Mouse (Mus musculus) right cerebral cortex, postnatal 4 days (tissue): ENCODE results near the gene Prr36.
A peak's percentile ranks its signal among the peaks of the same experiment; 100 is the strongest.

Experiments
- DNase-seq: peaks from one replicate; pipeline ENCODE4 v3.0.0-alpha.2; 2022

Prr36 gene

DNA sequence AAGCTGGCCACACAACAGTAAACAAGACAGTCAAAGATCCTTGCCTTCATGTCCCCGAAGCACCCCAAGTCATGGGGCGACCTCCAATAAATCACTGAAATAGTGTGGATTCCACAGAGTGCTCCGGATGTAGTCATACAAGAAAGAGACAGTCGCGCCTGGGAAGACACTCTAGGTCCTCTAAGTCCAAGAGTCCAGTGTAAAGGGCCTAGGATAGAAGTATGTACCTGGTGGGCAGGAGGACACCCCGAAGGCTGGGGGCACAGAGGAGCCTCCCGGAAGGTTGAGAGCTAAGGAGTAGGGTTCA lies 23.7 kb downstream of the Prr36 start:
- no peak for DNase-seq

- peak; percentile 97 for DNase-seq
Measured at GRCm38 (mm10) chr8:4192807-4193587, 24.3 kb downstream of the Prr36 start.

DNA sequence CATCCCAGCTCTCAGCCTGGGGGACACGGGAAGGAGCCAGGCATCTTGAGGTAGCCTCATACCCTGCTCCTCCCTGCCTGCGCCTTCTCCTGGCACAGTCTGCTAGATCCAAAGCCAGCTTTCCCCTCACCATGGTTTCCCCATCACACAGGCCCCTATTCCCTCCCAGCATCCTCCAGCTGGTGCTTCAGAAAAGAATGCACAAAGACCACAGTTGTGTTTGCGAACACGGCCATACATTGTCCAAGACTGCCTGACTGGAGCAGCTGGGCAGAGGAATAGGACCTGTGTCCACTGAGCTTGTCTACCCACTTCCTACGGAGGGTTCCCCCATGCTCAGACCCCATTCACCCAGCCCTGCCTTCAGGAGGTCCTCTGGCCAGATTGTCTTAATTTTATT lies 25.0 kb downstream of the Prr36 start:
- peak; percentile 33 for DNase-seq

DNA sequence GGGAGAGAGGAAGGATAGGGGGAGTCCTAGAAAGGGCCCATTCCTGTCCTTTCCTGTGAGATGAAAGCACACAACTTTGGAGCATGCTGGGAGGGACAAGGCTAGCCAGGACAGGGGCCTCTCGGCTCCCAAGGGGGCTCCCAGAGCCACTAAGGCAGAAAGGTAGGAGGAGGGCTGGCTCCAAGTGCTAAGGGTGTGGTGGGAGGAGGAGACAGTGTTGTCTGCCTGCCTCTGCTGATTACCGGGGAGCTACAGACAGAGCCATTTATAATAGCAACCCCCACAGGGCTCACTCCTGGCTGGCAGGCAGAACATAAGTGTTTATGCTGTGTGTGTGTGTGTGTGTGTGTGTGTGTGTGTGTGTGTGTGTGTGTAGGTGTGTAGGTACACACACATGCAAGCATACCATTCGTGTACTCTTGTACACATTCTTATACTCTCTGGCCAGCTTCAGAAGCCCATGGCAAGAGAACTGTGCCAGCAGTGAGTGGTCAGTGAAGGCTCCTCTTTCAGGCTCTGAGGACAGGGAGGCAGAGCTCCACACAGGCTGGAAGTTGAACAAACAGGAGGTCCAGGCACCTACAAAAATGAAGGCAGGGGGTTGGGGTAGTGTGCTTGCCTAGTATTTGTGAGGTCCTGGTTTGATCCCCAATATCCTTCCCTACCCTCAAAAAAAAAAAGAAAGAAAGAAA lies 28.1 kb downstream of the Prr36 start:
- no peak for DNase-seq

DNA sequence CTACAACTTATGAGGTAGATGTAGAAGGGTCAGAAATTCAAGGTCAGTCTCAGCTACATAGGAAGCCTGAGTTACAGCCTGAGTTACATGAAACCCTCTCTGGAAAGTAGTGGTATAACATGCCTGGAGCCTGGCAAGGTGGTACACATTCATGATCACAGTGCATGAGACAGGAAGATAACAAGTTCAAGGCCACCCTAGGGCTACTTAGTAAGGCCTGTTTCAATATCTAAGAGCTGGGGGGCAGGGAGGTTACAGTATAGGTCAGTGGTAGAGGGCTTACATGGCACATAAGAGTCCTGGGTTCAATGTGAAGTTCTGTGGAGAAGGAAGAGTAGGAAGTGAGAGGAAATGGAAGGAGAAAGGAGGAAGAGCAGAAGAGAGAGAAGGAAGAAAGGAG lies 28.7 kb downstream of the Prr36 start:
- DNase-seq, result no peak

DNA sequence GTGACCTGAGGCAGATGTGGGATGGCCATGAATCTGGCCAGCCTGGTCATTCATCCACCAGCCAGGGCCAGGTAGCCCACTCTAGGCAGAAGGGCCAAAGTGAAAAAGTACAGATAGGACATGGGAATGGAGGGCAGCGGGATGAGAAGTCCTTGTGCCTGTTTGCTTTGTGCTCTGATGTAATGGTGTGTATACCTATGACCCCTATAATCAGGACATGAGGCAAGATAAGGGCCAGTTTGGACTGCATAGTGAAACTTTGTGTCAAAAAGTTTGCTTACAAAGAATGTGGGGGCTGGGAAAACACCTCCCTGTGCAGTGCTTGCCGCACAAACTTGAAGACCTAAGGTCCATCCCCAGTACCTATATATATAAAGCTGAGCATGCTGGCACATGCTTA lies 31.1 kb downstream of the Prr36 start:
- no peak for DNase-seq

DNA sequence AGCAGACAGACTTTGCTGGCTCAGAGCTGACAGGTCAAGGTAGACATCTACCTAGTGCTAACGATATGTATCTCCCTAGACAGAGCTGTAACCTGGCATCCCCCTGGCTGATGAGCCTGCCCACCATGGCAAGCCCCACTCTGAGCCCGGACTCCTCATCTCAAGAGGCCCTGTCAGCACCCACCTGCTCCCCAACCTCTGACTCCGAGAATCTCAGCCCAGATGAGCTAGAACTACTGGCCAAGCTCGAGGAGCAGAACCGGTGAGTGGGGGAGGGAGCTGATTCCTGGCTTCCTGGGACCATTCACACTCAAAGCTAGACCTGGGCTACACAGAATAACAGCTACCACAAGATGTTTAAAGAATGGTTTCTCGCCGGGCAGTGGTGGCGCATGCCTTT lies 33.9 kb downstream of the Prr36 start:
- no peak for DNase-seq

- DNase-seq, result no peak
Measured at GRCm38 (mm10) chr8:4174018-4174417, 43.2 kb downstream of the Prr36 start.

- no peak for DNase-seq
Measured at GRCm38 (mm10) chr8:4172486-4172885, 44.8 kb downstream of the Prr36 start.

DNA sequence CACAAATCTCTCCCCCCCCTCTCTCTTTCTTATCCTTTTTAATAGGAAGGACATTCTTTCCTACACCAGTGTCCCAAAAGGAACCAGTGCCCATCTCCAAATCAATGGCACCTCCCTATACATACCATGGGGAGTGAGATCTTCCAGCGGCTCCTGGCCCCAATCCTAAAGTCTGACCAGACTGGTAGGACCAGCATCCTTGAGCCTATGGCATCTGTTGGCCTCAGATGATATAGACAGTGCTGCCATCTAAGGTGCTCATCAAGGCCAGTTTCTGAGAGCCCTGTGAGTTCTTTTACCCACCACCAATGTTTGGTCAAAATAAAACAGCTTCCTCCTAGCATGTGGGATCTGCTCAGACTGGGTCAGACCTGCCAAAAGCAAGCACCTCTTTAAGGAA lies 49.3 kb downstream of the Prr36 start:
- DNase-seq, result no peak

DNA sequence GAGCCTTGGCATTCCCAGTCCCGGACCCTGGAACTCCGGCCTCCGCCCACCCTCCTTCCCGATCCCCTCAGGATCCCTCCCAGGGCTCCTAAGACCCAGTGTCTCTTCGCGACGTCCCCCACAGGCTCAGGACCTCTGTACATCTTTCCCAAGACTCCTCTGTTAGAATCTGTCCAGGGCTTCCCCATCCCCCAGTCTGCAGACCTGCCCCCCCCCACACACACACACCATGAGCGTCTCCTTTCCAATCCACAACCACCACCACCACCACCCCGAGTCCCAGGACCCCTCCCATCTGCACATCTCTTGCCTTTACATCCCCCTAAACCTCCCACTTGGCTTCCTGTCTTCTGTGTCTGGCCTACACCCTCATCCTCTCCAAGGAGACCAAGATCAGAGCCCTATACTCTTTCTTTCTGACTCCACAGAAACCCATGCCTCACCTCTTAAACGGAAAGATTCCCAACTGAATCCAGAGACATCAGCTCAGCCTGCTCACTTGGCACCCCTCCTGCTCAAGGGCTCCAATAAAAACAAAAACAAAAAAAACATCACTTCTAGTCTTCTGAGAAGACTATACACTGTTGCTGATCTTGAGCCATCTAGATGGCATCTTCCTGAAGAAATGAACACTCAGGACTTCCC lies 50.3 kb downstream of the Prr36 start:
- DNase-seq, result no peak

DNA sequence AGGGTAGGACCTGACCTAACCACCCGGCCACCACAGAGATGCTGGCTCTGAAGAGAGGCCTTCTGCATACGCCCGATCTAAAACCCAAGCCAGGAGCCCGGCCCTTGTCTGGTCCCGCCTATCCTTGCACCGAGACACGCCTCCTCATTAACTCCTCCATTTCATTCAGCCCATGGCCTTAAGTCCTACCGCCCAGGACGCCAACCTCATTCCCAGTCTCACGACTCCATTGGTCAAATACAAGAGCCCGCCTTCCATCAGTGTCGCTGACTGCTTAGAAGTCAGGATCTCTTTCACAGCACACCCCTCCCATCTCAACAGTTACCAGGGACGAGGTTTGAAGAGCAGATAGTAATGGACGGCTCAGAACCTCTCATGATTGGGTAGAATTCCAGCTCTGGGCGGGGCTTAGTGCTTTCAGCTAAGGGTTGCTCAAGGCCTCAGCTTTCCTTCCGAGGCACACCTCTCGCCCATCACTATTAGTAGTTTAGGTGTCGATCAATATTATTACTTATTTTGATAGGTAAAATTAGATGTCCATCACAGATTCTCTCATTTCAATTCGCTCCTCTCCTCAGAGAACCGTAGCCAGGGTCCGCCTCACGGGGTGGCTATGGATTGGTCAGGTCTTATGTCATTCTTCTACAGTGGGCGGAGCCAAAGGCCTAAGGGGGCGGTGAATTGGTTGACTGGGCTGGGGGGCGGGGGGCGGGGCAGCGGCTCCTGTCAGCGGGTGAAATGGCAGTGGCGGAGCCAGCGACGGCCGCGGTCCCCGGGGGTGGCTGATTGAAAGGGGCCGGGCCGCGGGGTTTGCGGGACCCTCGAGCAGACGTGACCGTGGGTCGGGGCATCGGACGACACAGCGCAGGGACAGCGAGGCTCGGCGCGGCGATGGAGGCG lies 51.2 kb downstream of the Prr36 start, which contains the start of gene Evi5l:
Gene Evi5l, plus strand, starts transcription at position 716 of the 900 bp plus-strand sequence.
- peak; percentile 98 for DNase-seq

- DNase-seq, result no peak
Measured at GRCm38 (mm10) chr8:4165176-4165851, 51.9 kb downstream of the Prr36 start.

- no peak for DNase-seq
Measured at GRCm38 (mm10) chr8:4162786-4163185, 54.5 kb downstream of the Prr36 start.
